Mouse (Mus musculus) brown adipose tissue, adult 24 weeks (tissue): Measurements from ENCODE around the gene Atg7. TPM values are rescaled to one million over a fixed set of nuclear protein-coding genes. Genes with fewer than 3 reads are reported as not detected.

Experiments
- H3K27ac ChIP-seq: fragments of 200-500 bp; replicated peaks from 2 replicates; pipeline ENCODE4 v1.5.1; 2012; ENCODE audit warnings: low read depth, mild to moderate bottlenecking, low read length
- H3K4me1 ChIP-seq: fragments of 200-500 bp; 2 replicates; pipeline ENCODE4 v1.6.1; 2012; ENCODE audit warnings: low read length, mixed read lengths; ENCODE audit not compliant: control insufficient read depth, insufficient read depth, insufficient read length
- H3K4me3 ChIP-seq: fragments of 200-500 bp; 2 replicates; pipeline ENCODE4 v1.5.1; 2012; ENCODE audit warnings: low read depth, mild to moderate bottlenecking, low read length, moderate library complexity; ENCODE audit not compliant: insufficient read depth
- polyA plus RNA-seq: library from polyadenylated mRNA; stranded (reverse); fragments of >200 nt; gene quantifications from 2 replicates; pipeline ENCODE4 v1.2.4, GENCODE M21; 2012; ENCODE audit not compliant: missing spikeins, insufficient read depth, insufficient read length

Atg7 gene
- polyA plus RNA-seq, 1 experiment, result 20.5 TPM

DNA sequence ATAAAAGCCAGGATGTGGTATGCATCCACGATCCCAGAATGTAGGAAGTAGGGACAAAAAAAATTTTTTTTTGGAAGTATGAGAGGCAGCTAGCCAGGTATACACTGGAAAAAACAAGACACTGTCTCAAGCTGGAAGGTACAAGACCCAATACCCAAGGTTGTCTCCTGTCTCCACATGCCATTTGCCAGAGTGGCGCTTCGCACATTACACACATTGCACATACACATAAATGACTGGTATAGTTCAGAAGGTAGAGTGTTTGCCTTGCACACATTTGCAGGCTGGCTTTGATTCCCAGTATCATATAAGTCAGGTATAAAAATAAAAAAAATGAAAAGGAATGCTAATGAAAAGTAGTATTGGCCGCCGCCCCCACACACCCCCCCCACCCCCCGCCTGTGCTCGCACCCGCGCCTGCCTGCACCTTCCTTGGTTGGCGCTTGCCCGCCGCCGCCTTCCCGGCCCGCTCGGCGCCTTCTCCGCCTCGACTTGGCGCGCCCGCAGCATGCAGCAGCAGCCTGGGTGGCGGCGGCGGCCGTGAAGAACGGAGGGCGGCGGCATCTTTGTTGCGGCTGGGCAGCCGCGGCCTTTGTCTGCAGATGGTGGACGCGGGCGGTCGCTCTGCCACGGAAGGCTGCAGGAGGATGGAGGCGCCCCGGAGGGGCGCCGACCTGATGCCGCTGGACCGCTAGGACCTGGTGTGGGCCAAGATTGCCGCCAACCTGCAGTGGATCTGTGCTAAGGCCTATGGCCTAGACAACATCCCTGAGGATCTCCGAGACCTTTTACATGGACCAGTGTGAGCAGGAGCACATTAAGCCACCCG lies 95.2 kb downstream of the Atg7 start:
- Histone ChIP-seq H3K4me1 (peaks cover 19% of the 10 kb centered on the region), H3K4me3 (no peak overlapping the region), H3K27ac (no peak overlapping the region)

- no peak overlapping the region for H3K4me3 ChIP-seq
These were observed 95.8 kb downstream of the Atg7 start for GRCm38 (mm10) chr6:114738760-114739112.

GRCm38 (mm10) chr6:114742209-114743003 lies 99.5 kb downstream of the Atg7 start:
- H3K4me3 ChIP-seq, result no peak overlapping the region
- no peaks in the 10 kb centered on the region for H3K4me1 ChIP-seq
- H3K27ac ChIP-seq, result peak overlapping the region; percentile 47; the same call in 1 of the 2 replicates

More at GRCm38 (mm10) chr6:114738760-114739112, 95.8 kb downstream of the Atg7 start:
- H3K4me1 ChIP-seq, result peaks cover 14% of the 10 kb centered on the region
- no peak overlapping the region for H3K27ac ChIP-seq

DNA sequence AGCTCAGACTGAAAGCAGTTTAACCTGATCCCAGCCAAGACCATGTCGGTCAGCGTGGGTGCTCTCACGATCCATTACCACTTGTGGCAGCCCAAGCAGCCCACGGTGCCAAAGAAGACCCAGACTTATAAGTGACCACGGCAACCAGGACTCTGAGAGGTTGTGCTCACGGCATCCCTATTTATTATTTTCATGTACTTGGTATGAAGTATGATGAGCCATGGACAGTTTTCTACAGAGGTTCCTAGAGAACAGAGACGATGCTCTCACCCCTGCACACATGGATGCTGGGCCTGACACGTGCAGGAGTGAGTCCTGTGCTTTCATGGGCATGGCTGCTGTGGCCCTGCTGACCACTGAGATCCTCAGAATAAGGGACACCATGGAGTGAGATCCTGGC lies 100.2 kb downstream of the Atg7 start:
- Histone ChIP-seq H3K4me3 (no peak overlapping the region), H3K4me1 (no peaks in the 10 kb centered on the region)

DNA sequence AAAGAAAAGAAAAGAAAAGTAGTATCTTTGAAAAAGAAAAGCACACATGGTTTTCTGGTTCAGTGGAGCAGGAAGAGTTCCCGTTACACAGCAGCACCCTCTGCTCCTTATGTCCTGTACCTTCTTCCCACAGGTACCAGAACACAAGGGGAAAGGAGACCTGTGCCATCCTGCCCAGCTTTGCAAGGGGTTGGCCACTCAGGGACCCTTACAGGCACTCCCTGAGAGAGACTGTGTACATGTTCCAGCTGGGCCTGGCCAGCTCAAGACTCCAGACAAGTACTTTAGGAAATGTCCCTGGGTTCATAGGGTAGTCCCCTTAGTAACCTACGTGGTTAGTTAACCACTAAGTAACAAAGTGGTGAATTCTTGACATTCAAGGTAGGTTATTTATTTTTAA lies 100.9 kb downstream of the Atg7 start:
- no peak overlapping the region for H3K27ac ChIP-seq
- H3K4me1 ChIP-seq, result no peaks in the 10 kb centered on the region
- H3K4me3 ChIP-seq, result no peak overlapping the region

More for the DNA sequence above, 100.2 kb downstream of the Atg7 start:
- no peak overlapping the region for H3K27ac ChIP-seq

GRCm38 (mm10) chr6:114746439-114746974 lies 103.6 kb downstream of the Atg7 start:
- Histone ChIP-seq H3K4me3 (no peak overlapping the region), H3K27ac (no peak overlapping the region), H3K4me1 (no peaks in the 10 kb centered on the region)

- H3K27ac ChIP-seq, result no peak overlapping the region
These were observed 105.5 kb downstream of the Atg7 start for GRCm38 (mm10) chr6:114748419-114748818.

GRCm38 (mm10) chr6:114748882-114749281 lies 106.0 kb downstream of the Atg7 start:
- H3K27ac ChIP-seq, result no peak overlapping the region

More at GRCm38 (mm10) chr6:114748419-114748818, 105.5 kb downstream of the Atg7 start:
- H3K4me1 ChIP-seq, result no peaks in the 10 kb centered on the region
- no peak overlapping the region for H3K4me3 ChIP-seq

GRCm38 (mm10) chr6:114758795-114759194 lies 115.9 kb downstream of the Atg7 start:
- no peaks in the 10 kb centered on the region; the same call in 1 of the 2 replicates for H3K4me1 ChIP-seq
- H3K27ac ChIP-seq, result peak overlapping the region; percentile 78
- no peak overlapping the region for H3K4me3 ChIP-seq

More at GRCm38 (mm10) chr6:114748882-114749281, 106.0 kb downstream of the Atg7 start:
- Histone ChIP-seq H3K4me1 (no peaks in the 10 kb centered on the region), H3K4me3 (no peak overlapping the region)

DNA sequence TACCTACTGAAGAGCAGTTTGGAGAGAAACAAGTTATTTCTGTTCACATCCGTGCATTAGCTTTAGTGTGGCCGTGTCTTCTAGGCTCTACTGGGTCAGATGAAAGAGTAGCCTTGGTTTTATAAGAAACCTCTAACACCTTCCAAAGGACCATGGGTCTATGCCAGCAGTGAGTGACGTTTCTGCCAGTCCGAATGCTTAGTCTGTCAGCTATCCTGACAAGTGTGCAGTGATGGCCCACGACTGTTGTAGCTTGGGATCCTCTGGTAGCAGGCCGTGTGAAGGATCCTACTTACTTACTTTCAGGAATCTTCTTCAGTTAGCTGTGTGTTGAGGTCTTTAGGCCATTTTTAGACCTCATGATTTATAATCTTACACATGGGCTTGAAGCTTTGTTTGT lies 123.4 kb downstream of the Atg7 start:
- 0 out of 2 replicates have a peak overlapping the region, but pooled peaks have one; percentile 5 for H3K27ac ChIP-seq
- H3K4me3 ChIP-seq, result no peak overlapping the region
- peaks cover 3% of the 10 kb centered on the region; the same call in 1 of the 2 replicates for H3K4me1 ChIP-seq

- no peak overlapping the region for H3K4me3 ChIP-seq
- peaks cover 3% of the 10 kb centered on the region; the same call in 1 of the 2 replicates for H3K4me1 ChIP-seq
- 0 out of 2 replicates have a peak overlapping the region, but pooled peaks have one; percentile 5 for H3K27ac ChIP-seq
These were observed 124.8 kb downstream of the Atg7 start for GRCm38 (mm10) chr6:114767710-114768109.

DNA sequence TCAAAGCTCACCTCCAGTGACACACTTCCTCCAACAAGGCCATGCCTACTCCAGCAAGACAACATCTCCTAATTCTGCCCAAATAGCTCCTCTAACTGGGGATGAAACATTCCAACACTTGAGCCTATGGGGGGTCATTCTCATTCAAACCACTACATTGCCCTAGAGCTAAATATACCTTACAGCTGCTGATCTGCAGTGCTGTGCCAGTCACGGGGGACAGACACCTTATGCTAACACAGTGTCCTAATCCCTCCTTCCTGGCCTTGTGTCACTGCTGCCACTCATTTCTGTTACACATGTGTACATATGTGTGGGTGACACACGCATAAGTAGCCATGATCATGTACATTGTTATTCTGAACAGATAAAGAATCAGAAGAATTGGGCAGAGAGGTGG lies 127.4 kb downstream of the Atg7 start:
- Histone ChIP-seq H3K27ac (no peak overlapping the region), H3K4me1 (peaks cover 3% of the 10 kb centered on the region; the same call in 1 of the 2 replicates), H3K4me3 (no peak overlapping the region)

DNA sequence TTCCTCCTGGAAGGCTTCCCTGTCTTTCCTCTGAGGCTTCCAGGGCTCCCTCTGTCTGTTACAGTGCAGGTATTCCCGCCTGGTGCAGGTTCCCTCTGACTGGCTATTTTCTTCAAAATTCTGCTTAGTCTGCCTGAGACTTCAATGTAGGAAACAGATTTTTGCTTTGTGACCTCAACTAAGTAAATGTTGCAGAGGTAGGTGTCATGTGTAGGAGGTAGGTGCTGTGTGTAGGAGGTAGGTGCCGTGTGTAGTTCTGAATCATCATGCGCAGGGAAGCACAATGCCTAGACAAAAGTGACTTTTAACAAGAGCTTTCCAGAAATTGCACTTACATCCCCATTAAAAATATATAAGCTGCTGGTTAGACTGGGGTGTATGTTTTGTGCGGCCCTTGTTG lies 128.6 kb downstream of the Atg7 start:
- H3K4me3 ChIP-seq, result no peak overlapping the region
- H3K4me1 ChIP-seq, result peaks cover 3% of the 10 kb centered on the region; the same call in 1 of the 2 replicates
- H3K27ac ChIP-seq, result no peak overlapping the region

DNA sequence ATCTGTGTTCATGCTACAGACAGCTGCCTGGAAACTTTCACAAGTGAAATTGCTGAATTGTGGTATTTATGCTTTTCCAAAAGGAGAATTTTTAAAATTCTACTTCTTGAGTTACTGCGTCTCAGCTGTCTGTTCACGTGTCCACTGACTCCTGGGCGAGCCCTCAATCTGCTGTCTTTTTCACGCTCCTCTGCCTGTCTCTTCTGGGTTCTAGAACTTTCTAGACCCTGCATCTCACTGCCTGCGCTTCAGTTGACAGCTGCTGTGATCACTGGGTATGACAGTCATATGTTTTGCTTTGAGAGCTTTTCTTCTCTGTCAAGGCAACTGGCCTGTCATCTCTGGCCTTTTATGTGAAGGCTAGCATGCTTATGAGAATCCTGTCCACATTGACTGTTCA lies 132.3 kb downstream of the Atg7 start:
- Histone ChIP-seq H3K4me1 (peaks cover 13% of the 10 kb centered on the region), H3K27ac (no peak overlapping the region)

DNA sequence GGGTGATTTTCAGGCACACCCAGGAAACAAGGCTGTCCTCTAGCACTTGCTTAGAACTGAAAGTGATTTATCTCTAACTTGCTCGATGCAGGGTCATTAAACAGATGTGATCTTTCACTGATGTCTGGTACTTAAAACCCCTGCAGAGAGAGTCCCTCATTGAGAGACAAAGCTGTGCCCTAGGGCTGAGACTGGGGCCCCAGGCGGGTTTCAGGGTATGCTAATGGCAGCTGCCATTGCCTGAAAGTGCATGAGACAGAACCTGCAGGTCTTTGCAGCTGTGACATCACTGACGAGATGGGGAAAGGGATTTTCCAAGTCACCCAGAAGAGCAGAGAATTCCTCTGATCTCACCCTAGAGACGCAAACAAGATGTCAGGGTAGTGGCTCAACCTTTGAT lies 135.0 kb downstream of the Atg7 start:
- peaks cover 27% of the 10 kb centered on the region for H3K4me1 ChIP-seq
- H3K27ac ChIP-seq, result no peak overlapping the region
- no peak overlapping the region for H3K4me3 ChIP-seq

More for the DNA sequence above, 132.3 kb downstream of the Atg7 start:
- H3K4me3 ChIP-seq, result no peak overlapping the region
